Mouse (Mus musculus): Measurements from ENCODE around the gene Sema3a. TPM values are rescaled to one million over a fixed set of nuclear protein-coding genes. Genes with fewer than 3 reads are reported as not detected.

The Sema3a gene
- polyA plus RNA-seq, 1 experiment: 13.3 TPM

DNA sequence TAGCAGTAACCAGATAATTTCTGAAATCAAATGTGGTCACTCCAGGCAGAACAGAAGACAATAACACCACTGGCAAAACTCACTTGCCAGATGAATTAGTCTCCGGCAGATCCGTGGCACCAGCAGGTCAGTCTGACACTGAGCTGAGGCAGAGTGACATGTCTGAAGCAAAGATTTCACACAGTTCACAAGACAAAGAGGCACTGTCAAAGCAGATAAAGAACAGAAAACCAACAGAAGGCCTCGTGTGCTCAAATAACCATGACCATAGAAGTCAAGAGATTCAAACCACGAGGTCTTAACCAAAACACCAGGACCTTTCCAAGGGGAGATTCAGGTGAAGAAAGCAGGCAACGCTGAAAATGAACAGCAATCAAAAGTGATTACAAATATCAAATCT is 499.5 kb downstream of the Sema3a start:
- 64% methylated on average over 5 of the region's 5 CpGs for WGBS
- DNase-seq: no peak
- TF ChIP-seq POLR2A (IDR thresholded peaks at IDR 0.05; ENCODE audit: borderline replicate concordance, extremely low read depth, low read depth, low read length): no peak
- no peak for TF ChIP-seq CTCF (IDR thresholded peaks at IDR 0.05; ENCODE audit: insufficient read depth, low read length)
- H3K4me3 ChIP-seq (replicated peaks; ENCODE audit: extremely low read depth, low read depth, low read length): no peak overlapping the region
- H3K4me1 ChIP-seq (ENCODE audit: control insufficient read depth, insufficient read depth, low read length): no peaks in the 10 kb centered on the region

DNA sequence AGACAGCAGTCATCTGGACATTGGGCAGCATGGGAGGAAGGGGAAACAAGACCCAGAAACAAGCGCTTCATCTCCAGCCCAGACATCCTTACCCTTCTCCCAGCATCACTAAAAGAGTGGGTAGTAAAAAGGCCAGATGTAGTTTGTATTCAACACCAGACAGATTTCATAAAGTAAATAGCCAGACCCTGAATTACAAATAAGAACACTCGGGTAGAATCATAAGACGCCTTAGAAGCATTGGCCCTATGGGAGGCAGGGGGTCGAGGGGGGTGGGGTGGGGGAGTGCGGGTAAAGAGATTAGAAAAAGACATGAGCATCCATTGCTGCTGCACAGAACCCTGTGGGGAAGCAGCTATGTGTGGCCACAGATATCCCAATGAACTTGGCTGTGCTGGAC is 500.9 kb downstream of the Sema3a start:
- TF ChIP-seq CTCF (IDR thresholded peaks at IDR 0.05; ENCODE audit: insufficient read depth, low read length) (no peak), POLR2A (IDR thresholded peaks at IDR 0.05; ENCODE audit: borderline replicate concordance, extremely low read depth, low read depth, low read length) (no peak)
- H3K4me1 ChIP-seq (ENCODE audit: control insufficient read depth, insufficient read depth, low read length): no peaks in the 10 kb centered on the region
- DNase-seq: no peak
- H3K4me3 ChIP-seq (replicated peaks; ENCODE audit: extremely low read depth, low read depth, low read length): no peak overlapping the region
- WGBS: 59% methylated on average over 5 of the region's 5 CpGs

DNA sequence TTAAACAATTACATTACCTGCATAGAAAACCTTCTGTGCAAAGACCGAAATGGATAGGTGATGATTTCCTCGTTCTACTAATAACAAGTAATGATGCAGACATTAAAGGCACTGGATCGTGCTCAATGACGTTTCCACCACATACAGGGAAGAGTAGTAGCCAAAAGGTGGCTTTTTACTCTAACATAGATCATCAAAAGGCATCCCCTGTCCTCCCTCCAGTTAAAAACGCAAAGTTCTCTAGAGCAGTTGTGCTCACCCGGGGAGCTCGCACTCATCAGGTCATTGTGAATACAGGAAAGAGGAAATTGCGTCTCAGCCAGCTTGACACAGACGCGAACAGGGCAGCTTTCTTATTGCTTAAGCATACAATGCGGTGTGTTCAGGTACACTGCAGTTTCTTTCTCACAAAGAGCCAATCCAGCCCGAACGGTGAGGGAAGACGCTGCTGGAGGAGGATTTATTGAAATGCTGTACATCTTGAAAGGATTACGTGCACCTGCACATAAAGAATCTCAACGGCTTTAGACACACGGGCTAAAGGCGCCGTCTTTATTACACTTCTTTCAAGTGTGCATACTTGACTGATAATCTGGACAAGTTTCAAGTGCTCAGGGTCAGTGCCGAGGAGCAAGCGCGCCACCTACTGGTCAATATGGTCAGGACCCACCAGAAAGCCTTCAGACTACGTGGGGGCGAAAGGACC is 503.5 kb downstream of the Sema3a start:
- peak overlapping the region; percentile 33 for H3K4me3 ChIP-seq (replicated peaks; ENCODE audit: extremely low read depth, low read depth, low read length)
- TF ChIP-seq POLR2A (IDR thresholded peaks at IDR 0.05; ENCODE audit: borderline replicate concordance, extremely low read depth, low read depth, low read length) (no peak), CTCF (IDR thresholded peaks at IDR 0.05; ENCODE audit: insufficient read depth, low read length) (peak; percentile 90)
- no peaks in the 10 kb centered on the region for H3K4me1 ChIP-seq (ENCODE audit: control insufficient read depth, insufficient read depth, low read length)
- WGBS: 9% methylated on average over 24 of the region's 24 CpGs
- DNase-seq: peak; percentile 71

DNA sequence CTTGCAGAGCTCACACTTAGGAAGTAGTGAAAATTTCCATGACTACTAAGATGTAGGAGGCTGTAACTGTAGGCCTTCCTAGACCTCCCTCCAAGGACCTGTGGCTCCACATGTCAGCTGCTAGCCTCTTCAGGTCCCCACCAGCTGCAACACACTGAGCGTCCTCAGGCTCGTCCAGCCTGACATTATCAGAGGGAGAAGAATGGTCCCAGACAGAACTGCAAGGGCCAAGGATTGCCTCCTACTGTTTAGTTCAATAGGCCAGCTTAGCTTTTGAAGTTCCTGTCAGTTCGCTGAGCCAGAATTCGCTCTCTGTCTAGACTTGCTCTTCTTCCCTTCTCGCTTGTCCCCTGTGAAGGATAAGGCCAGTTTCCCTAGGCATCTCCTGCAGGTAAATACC is 504.7 kb downstream of the Sema3a start:
- H3K4me1 ChIP-seq (ENCODE audit: control insufficient read depth, insufficient read depth, low read length): no peaks in the 10 kb centered on the region
- no peak for DNase-seq
- H3K4me3 ChIP-seq (replicated peaks; ENCODE audit: extremely low read depth, low read depth, low read length): no peak overlapping the region
- TF ChIP-seq POLR2A (IDR thresholded peaks at IDR 0.05; ENCODE audit: borderline replicate concordance, extremely low read depth, low read depth, low read length): no peak
- TF ChIP-seq CTCF (IDR thresholded peaks at IDR 0.05; ENCODE audit: insufficient read depth, low read length): no peak
- WGBS: 46% methylated on average over 5 of the region's 5 CpGs

DNA sequence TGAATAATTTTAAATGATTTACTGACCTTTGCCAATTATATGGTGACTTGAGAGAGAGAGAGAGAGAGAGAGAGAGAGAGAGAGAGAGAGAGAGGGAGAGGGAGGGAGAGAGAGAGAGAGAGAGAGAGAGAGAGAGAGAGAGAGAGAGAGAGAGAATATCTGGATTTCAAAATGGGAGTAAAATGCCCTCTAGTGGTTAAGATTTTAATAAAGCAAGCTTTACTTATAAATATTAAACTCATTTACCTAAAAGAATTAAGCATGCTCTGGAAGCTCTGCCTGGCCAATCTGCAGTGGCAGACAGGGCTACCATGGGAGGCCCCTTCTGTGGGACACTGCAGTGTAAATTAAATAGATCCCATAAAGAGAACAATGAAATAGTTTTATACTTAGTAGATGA is 505.5 kb downstream of the Sema3a start:
- DNase-seq: no peak
- Histone ChIP-seq H3K4me1 (ENCODE audit: control insufficient read depth, insufficient read depth, low read length) (no peaks in the 10 kb centered on the region), H3K4me3 (replicated peaks; ENCODE audit: extremely low read depth, low read depth, low read length) (no peak overlapping the region)
- TF ChIP-seq CTCF (IDR thresholded peaks at IDR 0.05; ENCODE audit: insufficient read depth, low read length): no peak
- no peak for TF ChIP-seq POLR2A (IDR thresholded peaks at IDR 0.05; ENCODE audit: borderline replicate concordance, extremely low read depth, low read depth, low read length)

DNA sequence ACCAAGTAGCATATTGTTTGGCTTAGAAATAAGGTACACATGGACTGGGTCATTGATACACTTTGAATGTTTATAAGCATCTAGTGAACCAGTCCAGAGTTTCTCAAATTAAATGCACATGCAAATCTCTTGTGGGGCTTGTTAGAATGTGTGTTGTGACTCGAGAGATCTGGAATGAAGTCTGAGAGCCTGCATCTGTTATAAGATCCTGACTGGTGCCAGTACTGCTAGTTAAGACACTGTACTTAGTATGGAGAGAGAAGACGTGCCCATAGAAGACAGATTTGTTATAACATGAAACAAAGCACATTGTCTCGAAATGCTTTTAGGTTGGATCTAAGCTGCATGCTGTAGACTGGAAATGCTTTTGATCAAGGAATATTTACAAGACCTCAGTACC is 511.0 kb downstream of the Sema3a start:
- no peak overlapping the region for H3K4me3 ChIP-seq (replicated peaks; ENCODE audit: extremely low read depth, low read depth, low read length)

More for the DNA sequence above, 511.0 kb downstream of the Sema3a start:
- no peak for DNase-seq
- 62% methylated on average over 3 of the region's 3 CpGs for WGBS
- TF ChIP-seq CTCF (IDR thresholded peaks at IDR 0.05; ENCODE audit: insufficient read depth, low read length) (no peak), POLR2A (IDR thresholded peaks at IDR 0.05; ENCODE audit: borderline replicate concordance, extremely low read depth, low read depth, low read length) (no peak)
- no peaks in the 10 kb centered on the region for H3K4me1 ChIP-seq (ENCODE audit: control insufficient read depth, insufficient read depth, low read length)

Measured in lung, adult 2 months (tissue).